Comparison of ENCODE assay signal across 9 mouse cellular contexts in genomic region chr19:61151372-61151700, GRCm38 (mm10). TPM values are rescaled to one million over a fixed set of nuclear protein-coding genes. Genes with fewer than 3 reads are reported as not detected.
A peak's percentile ranks its signal among the peaks of the same experiment; 100 is the strongest.
DNase-seq lines count a peak whose midpoint lies in the region; ATAC-seq and TF ChIP-seq lines count a peak whose summit lies in the region.
"Had no signal": no experiment of that assay in that cellular context is flagged by ENCODE, and none has a peak within 500 bp of the region (broad histone marks: within the 10 kb centered on the region; RNA-seq: fewer than 3 reads in every experiment).

No protein-coding gene starts in this region.

- peak overlapping the region; percentile 48 for H3K4me3 ChIP-seq in thymus, adult 2 months (ENCODE audit: control insufficient read depth, insufficient read depth, low read length)
- H3K4me3 ChIP-seq in embryonic facial prominence, embryonic 11.5 days (ENCODE audit: low read depth, low read length): peak overlapping the region; percentile 28
- peak overlapping the region; percentile 57 for H3K4me3 ChIP-seq in liver, embryonic 13.5 days (replicated peaks)
- H3K4me3 ChIP-seq in neural tube, embryonic 11.5 days (ENCODE audit: low read depth, low read length): peak overlapping the region; percentile 30
- H3K4me3 ChIP-seq: erythroblast, embryonic 14.5 days had no signal

- DNase-seq in thymus, adult 2 months: peak; percentile 15
- no peak for DNase-seq in thymus, adult 18-20 months
- peak; percentile 12 for DNase-seq in embryonic facial prominence, embryonic 11.5 days (ENCODE audit: low spot score)
- peak; percentile 28 for DNase-seq in liver, embryonic 13.5 days
- DNase-seq in neural tube, embryonic 11.5 days (ENCODE audit: low spot score): peak; percentile 23
- DNase-seq in ovary, postnatal 10 days (ENCODE audit: low spot score): no peak
- no peak for DNase-seq in frontal cortex, postnatal 25 days (ENCODE audit: low spot score in 2 of 2)

- no peak for TF ChIP-seq CTCF in thymus, adult 2 months (IDR thresholded peaks at IDR 0.05; ENCODE audit: borderline replicate concordance, control insufficient read depth, extremely low read depth, insufficient read depth, low read length, poor library complexity)

- ATAC-seq in embryonic facial prominence, embryonic 11.5 days (replicated peaks; ENCODE audit: insufficient number of reproducible peaks, low FRiP score, low TSS enrichment, low read depth): no peak; the same call in 1 of the 2 replicates
- peak; percentile 82 for ATAC-seq in inflammation-experienced regulatory T-cells, adult 6 months
- ATAC-seq in liver, embryonic 13.5 days (ENCODE audit: low read depth): peak; percentile 85
- 0 out of 2 replicates have a peak, but pooled peaks have one; percentile 16 for ATAC-seq in neural tube, embryonic 11.5 days (ENCODE audit: insufficient read depth, low FRiP score, low TSS enrichment)

- peak overlapping the region; percentile 68 for H3K4me2 ChIP-seq in embryonic facial prominence, embryonic 11.5 days (ENCODE audit: low read depth, low read length)
- peak overlapping the region; percentile 78 for H3K4me2 ChIP-seq in liver, embryonic 13.5 days
- H3K4me2 ChIP-seq in neural tube, embryonic 11.5 days (ENCODE audit: low read depth): peak overlapping the region; percentile 53

- H3K27me3 ChIP-seq in thymus, adult 2 months (ENCODE audit: control insufficient read depth, insufficient read depth, low read length): no peaks in the 10 kb centered on the region
- no peaks in the 10 kb centered on the region for H3K27me3 ChIP-seq in embryonic facial prominence, embryonic 11.5 days (ENCODE audit: control insufficient read depth, insufficient read depth, low read length)
- H3K27me3 ChIP-seq in liver, embryonic 13.5 days: no peaks in the 10 kb centered on the region
- no peaks in the 10 kb centered on the region for H3K27me3 ChIP-seq in neural tube, embryonic 11.5 days (ENCODE audit: control insufficient read depth, insufficient read depth, low read length)

- H3K9ac ChIP-seq in embryonic facial prominence, embryonic 11.5 days (replicated peaks; ENCODE audit: low read length): peak overlapping the region; percentile 57
- peak overlapping the region; percentile 53; the same call in 1 of the 2 replicates for H3K9ac ChIP-seq in liver, embryonic 13.5 days
- H3K9ac ChIP-seq in neural tube, embryonic 11.5 days (ENCODE audit: low read length): no peak overlapping the region

- peaks cover 4% of the 10 kb centered on the region; the same call in 1 of the 2 replicates for H3K4me1 ChIP-seq in thymus, adult 2 months (replicated peaks; ENCODE audit: control insufficient read depth, insufficient read depth, low read length)
- H3K4me1 ChIP-seq in embryonic facial prominence, embryonic 11.5 days (ENCODE audit: control insufficient read depth, insufficient read depth, low read length): no peaks in the 10 kb centered on the region
- peaks cover 11% of the 10 kb centered on the region for H3K4me1 ChIP-seq in liver, embryonic 13.5 days (replicated peaks)
- H3K4me1 ChIP-seq in neural tube, embryonic 11.5 days (ENCODE audit: control insufficient read depth, insufficient read depth, low read length): no peaks in the 10 kb centered on the region

- no peaks in the 10 kb centered on the region for H3K9me3 ChIP-seq in embryonic facial prominence, embryonic 11.5 days (replicated peaks; ENCODE audit: control insufficient read depth, low read length)
- no peaks in the 10 kb centered on the region for H3K9me3 ChIP-seq in liver, embryonic 13.5 days (replicated peaks)
- no peaks in the 10 kb centered on the region for H3K9me3 ChIP-seq in neural tube, embryonic 11.5 days (ENCODE audit: control insufficient read depth, low read length)

- TF ChIP-seq POLR2A in thymus, adult 2 months (IDR thresholded peaks at IDR 0.05; ENCODE audit: control insufficient read depth, extremely low read depth, insufficient read depth, low read length, poor library complexity): no peak

- no peak overlapping the region for H3K27ac ChIP-seq in thymus, adult 2 months (ENCODE audit: control insufficient read depth, insufficient read depth, low read length)
- no peak overlapping the region for H3K27ac ChIP-seq in embryonic facial prominence, embryonic 11.5 days (replicated peaks; ENCODE audit: low read depth, low read length)
- H3K27ac ChIP-seq in liver, embryonic 13.5 days: no peak overlapping the region
- H3K27ac ChIP-seq in neural tube, embryonic 11.5 days (ENCODE audit: low read depth, low read length): no peak overlapping the region

- no peaks in the 10 kb centered on the region for H3K36me3 ChIP-seq in thymus, adult 2 months (ENCODE audit: control insufficient read depth, insufficient read depth, low read length)
- H3K36me3 ChIP-seq in embryonic facial prominence, embryonic 11.5 days (replicated peaks; ENCODE audit: control insufficient read depth, insufficient read depth, low read depth, low read length): no peaks in the 10 kb centered on the region
- no peaks in the 10 kb centered on the region for H3K36me3 ChIP-seq in liver, embryonic 13.5 days
- H3K36me3 ChIP-seq in neural tube, embryonic 11.5 days (ENCODE audit: control insufficient read depth, insufficient read depth, low read length): no peaks in the 10 kb centered on the region

- 13% methylated on average over 8 of the region's 8 CpGs for WGBS in thymus, adult 2 months
- 8% methylated on average over 8 of the region's 8 CpGs for WGBS in embryonic facial prominence, embryonic 11.5 days
- WGBS in liver, embryonic 13.5 days (ENCODE audit: insufficient replicate concordance): 8% methylated on average over 8 of the region's 8 CpGs
- 11% methylated on average over 8 of the region's 8 CpGs for WGBS in neural tube, embryonic 11.5 days

RNA-seq across cellular contexts. Expression of gene Zfp950, which starts 10.7 kb away (rescaled TPM):
- 8.8 and 9.8 TPM in 2 replicates for polyA plus RNA-seq in thymus, adult 2 months (2012; rRNA removed)
- polyA plus RNA-seq in embryonic facial prominence, embryonic 11.5 days (2014; fragmentation: Nextera tagmentation; extraction: Ambion mirVana): 28.6 and 29.8 TPM in 2 replicates
- 10 to 100 TPM; 32.9 to 62.0 (median 54.8) TPM for polyA plus RNA-seq in inflammation-experienced regulatory T-cells, adult 6 months (2017; shearing (Covaris generic))
- polyA plus RNA-seq in liver, embryonic 13.5 days (2015; fragmentation: Nextera tagmentation; extraction: Ambion mirVana): 13.5 TPM in 2 replicates
- 28.6 and 31.6 TPM in 2 replicates for polyA plus RNA-seq in neural tube, embryonic 11.5 days (2014; fragmentation: Nextera tagmentation; extraction: Ambion mirVana)

RNA-seq across cellular contexts. Expression of gene Gm7102, which starts 24.8 kb away (rescaled TPM):
- not detected in 2 replicates for polyA plus RNA-seq in thymus, adult 2 months (2012; rRNA removed)
- polyA plus RNA-seq in embryonic facial prominence, embryonic 11.5 days (2014; fragmentation: Nextera tagmentation; extraction: Ambion mirVana): 0.56 TPM in 1 of 2 replicates, not detected in the other
- not detected for polyA plus RNA-seq in inflammation-experienced regulatory T-cells, adult 6 months (2017; shearing (Covaris generic))
- polyA plus RNA-seq in liver, embryonic 13.5 days (2015; fragmentation: Nextera tagmentation; extraction: Ambion mirVana): 0.13 TPM in 1 of 2 replicates, not detected in the other
- not detected in 2 replicates for polyA plus RNA-seq in neural tube, embryonic 11.5 days (2014; fragmentation: Nextera tagmentation; extraction: Ambion mirVana)
- polyA plus RNA-seq: erythroblast, embryonic 14.5 days had no signal

RNA-seq across cellular contexts. Expression of gene Gm6020, which starts 32.4 kb away (rescaled TPM):
- polyA plus RNA-seq in thymus, adult 2 months (2012; rRNA removed): not detected in 2 replicates
- not detected in 2 replicates for polyA plus RNA-seq in embryonic facial prominence, embryonic 11.5 days (2014; fragmentation: Nextera tagmentation; extraction: Ambion mirVana)
- not detected for polyA plus RNA-seq in inflammation-experienced regulatory T-cells, adult 6 months (2017; shearing (Covaris generic))
- polyA plus RNA-seq in liver, embryonic 13.5 days (2015; fragmentation: Nextera tagmentation; extraction: Ambion mirVana): not detected in 2 replicates
- not detected in 2 replicates for polyA plus RNA-seq in neural tube, embryonic 11.5 days (2014; fragmentation: Nextera tagmentation; extraction: Ambion mirVana)
- polyA plus RNA-seq: erythroblast, embryonic 14.5 days had no signal

Comparison
In these comparisons a context has a peak if more than half of its experiments do, and no peak if none do; other contexts are left out.
1. DNase-seq: peak in thymus, adult 2 months (single experiment), embryonic facial prominence, embryonic 11.5 days (single experiment), liver, embryonic 13.5 days (single experiment) and neural tube, embryonic 11.5 days (single experiment); none in thymus, adult 18-20 months (0 of 2), ovary, postnatal 10 days (single experiment) and frontal cortex, postnatal 25 days (0 of 2).
2. Peak in every context shown above with its lines, with median percentiles within 50 percentile points of each other: H3K4me3 ChIP-seq and H3K4me2 ChIP-seq.